Mouse (Mus musculus) neural tube, embryonic 11.5 days (tissue): Measurements from ENCODE around the gene Galns. TPM values are rescaled to one million over a fixed set of nuclear protein-coding genes. Genes with fewer than 3 reads are reported as not detected.

ENCODE experiments used
- ATAC-seq: fragments of 200-750 bp; cut with Nextera tagmentation; 2 replicates; pipeline ENCODE4 v1.8.0; 2017; ENCODE audit warnings: moderate number of reproducible peaks, mild to moderate bottlenecking, moderate TSS enrichment, moderate library complexity; ENCODE audit not compliant: insufficient read depth, low FRiP score, low TSS enrichment
- DNase-seq: peaks from one replicate; pipeline ENCODE4 v3.0.0-alpha.2; 2015; ENCODE audit warnings: low spot score
- H3K27ac ChIP-seq: fragments of 300-500 bp; sonication (generic); 2 replicates; pipeline ENCODE4 v1.5.1; 2014; ENCODE audit warnings: low read depth, mild to moderate bottlenecking, low read length
- H3K27me3 ChIP-seq: fragments of 300-500 bp; sonication (generic); 2 replicates; pipeline ENCODE4 v1.6.1; 2014; ENCODE audit warnings: mild to moderate bottlenecking, low read length, mixed read lengths; ENCODE audit not compliant: control insufficient read depth, insufficient read depth
- H3K36me3 ChIP-seq: fragments of 300-500 bp; sonication (generic); 2 replicates; pipeline ENCODE4 v1.6.1; 2014; ENCODE audit warnings: mild to moderate bottlenecking, low read length, moderate library complexity, mixed read lengths; ENCODE audit not compliant: control insufficient read depth, insufficient read depth
- H3K4me1 ChIP-seq: fragments of 300-500 bp; sonication (generic); 2 replicates; pipeline ENCODE4 v1.6.1; 2014; ENCODE audit warnings: low read length, mixed read lengths; ENCODE audit not compliant: control insufficient read depth, insufficient read depth
- H3K4me2 ChIP-seq: fragments of 300-500 bp; sonication (generic); 2 replicates; pipeline ENCODE4 v1.6.1; 2014; ENCODE audit warnings: low read depth, mild to moderate bottlenecking, moderate library complexity
- H3K4me3 ChIP-seq: fragments of 300-500 bp; sonication (generic); 2 replicates; pipeline ENCODE4 v1.5.1; 2014; ENCODE audit warnings: low read depth, low read length
- H3K9ac ChIP-seq: fragments of 300-500 bp; sonication (generic); 2 replicates; pipeline ENCODE4 v1.6.1; 2014; ENCODE audit warnings: mild to moderate bottlenecking, low read length
- H3K9me3 ChIP-seq: fragments of 300-500 bp; sonication (generic); 2 replicates; pipeline ENCODE4 v1.6.1; 2016; ENCODE audit warnings: low read length; ENCODE audit not compliant: control insufficient read depth
- WGBS: fragments of 180-500 bp; shearing (Covaris S2); extraction: QIAGEN DNeasy Blood & Tissue Kit; methylation state at CpG from one replicate; pipeline ENCODE4 v1.1.7; 2014; 5-methylcytosine and 5-hydroxymethylcytosine counted together
- polyA plus RNA-seq: library from polyadenylated mRNA; unstranded; fragments of >200 nt; fragmentation: Nextera tagmentation; extraction: Ambion mirVana; gene quantifications from 2 replicates; pipeline ENCODE4 v1.2.1, GENCODE M21; 2014

The Galns gene
- polyA plus RNA-seq, 1 experiment from 2014 or later, result 6.6 TPM

- no peaks in the 10 kb centered on the region for H3K36me3 ChIP-seq
- H3K27ac ChIP-seq, result no peak overlapping the region
- H3K4me2 ChIP-seq, result no peak overlapping the region; the same call in 1 of the 2 replicates
- DNase-seq (no peak), ATAC-seq (no peak)
- no peak overlapping the region for H3K4me3 ChIP-seq
- WGBS, result 66% methylated on average over 4 of the region's 4 CpGs
- no peaks in the 10 kb centered on the region for H3K9me3 ChIP-seq
- no peak overlapping the region for H3K9ac ChIP-seq
- H3K4me1 ChIP-seq, result peaks cover 8% of the 10 kb centered on the region
- no peaks in the 10 kb centered on the region for H3K27me3 ChIP-seq
Measured at GRCm38 (mm10) chr8:122610209-122610608, 1.1 kb downstream of the Galns start.

DNA sequence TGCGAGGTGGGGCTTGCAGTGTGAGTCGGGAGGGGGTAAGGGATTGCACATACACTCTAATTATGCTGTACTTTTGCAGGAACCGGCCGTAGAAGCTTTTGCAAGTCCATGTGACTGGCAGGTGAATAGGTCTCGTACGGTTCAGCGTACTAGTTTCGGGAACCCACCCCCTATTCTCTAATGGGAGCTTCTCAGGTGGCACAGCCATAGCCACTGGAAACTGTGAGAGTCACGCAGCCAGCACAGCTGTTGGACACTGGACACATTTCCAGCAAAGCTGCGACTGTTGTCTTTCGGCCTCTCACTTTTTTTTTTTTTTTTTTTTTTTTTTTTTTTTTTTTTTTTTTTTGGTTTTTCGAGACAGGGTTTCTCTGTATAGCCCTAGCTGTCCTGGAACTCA lies 4.5 kb downstream of the Galns start:
- Histone ChIP-seq H3K36me3 (no peaks in the 10 kb centered on the region), H3K27me3 (no peaks in the 10 kb centered on the region), H3K9ac (no peak overlapping the region), H3K4me2 (no peak overlapping the region), H3K4me1 (peaks cover 2% of the 10 kb centered on the region; the same call in 1 of the 2 replicates), H3K4me3 (no peak overlapping the region), H3K27ac (no peak overlapping the region), H3K9me3 (no peaks in the 10 kb centered on the region)
- ATAC-seq (no peak), DNase-seq (peak; percentile 9)
- WGBS, result 91% methylated on average over 11 of the region's 12 CpGs

- DNase-seq (no peak), ATAC-seq (no peak)
- Histone ChIP-seq H3K9ac (no peak overlapping the region), H3K27me3 (no peaks in the 10 kb centered on the region), H3K27ac (no peak overlapping the region), H3K9me3 (no peaks in the 10 kb centered on the region), H3K4me1 (no peaks in the 10 kb centered on the region), H3K36me3 (no peaks in the 10 kb centered on the region), H3K4me3 (no peak overlapping the region), H3K4me2 (no peak overlapping the region)
- WGBS, result 84% methylated on average over 4 of the region's 4 CpGs
Measured at GRCm38 (mm10) chr8:122605367-122605766, 5.9 kb downstream of the Galns start.

DNA sequence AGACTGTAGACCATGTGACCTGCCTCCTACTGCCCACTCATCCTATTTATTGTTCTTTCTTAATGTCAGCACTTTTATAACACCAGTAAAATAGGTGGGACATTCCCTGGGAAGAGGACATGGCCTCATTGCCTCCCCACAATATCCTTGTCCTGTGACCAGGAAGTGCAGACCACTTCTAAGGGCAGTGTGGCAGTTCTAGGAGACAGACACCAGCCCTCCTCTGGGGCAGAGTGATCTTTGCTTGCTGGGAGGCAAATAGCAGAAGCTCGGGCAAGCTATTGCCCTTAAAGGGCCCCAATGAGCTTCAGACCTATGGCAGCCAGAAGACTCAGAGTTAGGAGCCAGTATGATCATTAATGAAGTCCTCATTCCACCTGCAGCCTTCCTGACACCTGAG lies 6.6 kb downstream of the Galns start:
- no peaks in the 10 kb centered on the region for H3K36me3 ChIP-seq
- H3K4me2 ChIP-seq, result no peak overlapping the region
- no peaks in the 10 kb centered on the region for H3K4me1 ChIP-seq
- no peak for DNase-seq
- ATAC-seq, result no peak
- H3K9ac ChIP-seq, result no peak overlapping the region
- no peak overlapping the region for H3K4me3 ChIP-seq
- 35% methylated on average over 1 of the region's 1 CpGs for WGBS
- no peak overlapping the region for H3K27ac ChIP-seq
- no peaks in the 10 kb centered on the region for H3K27me3 ChIP-seq
- no peaks in the 10 kb centered on the region for H3K9me3 ChIP-seq

GRCm38 (mm10) chr8:122600666-122601065 lies 10.6 kb downstream of the Galns start:
- Histone ChIP-seq H3K27me3 (no peaks in the 10 kb centered on the region), H3K27ac (no peak overlapping the region), H3K9me3 (no peaks in the 10 kb centered on the region), H3K4me3 (no peak overlapping the region), H3K4me2 (no peak overlapping the region), H3K36me3 (no peaks in the 10 kb centered on the region), H3K9ac (no peak overlapping the region), H3K4me1 (no peaks in the 10 kb centered on the region)
- 97% methylated on average over 9 of the region's 9 CpGs for WGBS
- no peak for DNase-seq
- ATAC-seq, result no peak

GRCm38 (mm10) chr8:122596031-122596430 lies 15.2 kb downstream of the Galns start:
- H3K27me3 ChIP-seq, result no peaks in the 10 kb centered on the region
- H3K9me3 ChIP-seq, result no peaks in the 10 kb centered on the region
- DNase-seq (no peak), ATAC-seq (no peak)
- H3K27ac ChIP-seq, result no peak overlapping the region
- WGBS, result 62% methylated on average over 4 of the region's 4 CpGs
- H3K36me3 ChIP-seq, result no peaks in the 10 kb centered on the region
- H3K4me3 ChIP-seq, result no peak overlapping the region
- H3K4me1 ChIP-seq, result no peaks in the 10 kb centered on the region
- no peak overlapping the region for H3K9ac ChIP-seq
- no peak overlapping the region for H3K4me2 ChIP-seq

- Histone ChIP-seq H3K4me2 (no peak overlapping the region), H3K9ac (no peak overlapping the region), H3K36me3 (no peaks in the 10 kb centered on the region), H3K4me3 (no peak overlapping the region), H3K9me3 (no peaks in the 10 kb centered on the region), H3K27me3 (no peaks in the 10 kb centered on the region), H3K27ac (no peak overlapping the region), H3K4me1 (no peaks in the 10 kb centered on the region)
- 82% methylated on average over 19 of the region's 19 CpGs for WGBS
- DNase-seq, result no peak
- ATAC-seq, result no peak
Measured at GRCm38 (mm10) chr8:122593783-122594507, 17.3 kb downstream of the Galns start.

- no peak for DNase-seq
- WGBS, result 73% methylated on average over 12 of the region's 12 CpGs
- H3K4me3 ChIP-seq, result no peak overlapping the region
- no peak overlapping the region for H3K4me2 ChIP-seq
- no peak for ATAC-seq
- no peaks in the 10 kb centered on the region for H3K36me3 ChIP-seq
- no peaks in the 10 kb centered on the region for H3K4me1 ChIP-seq
- H3K27ac ChIP-seq, result no peak overlapping the region
- H3K27me3 ChIP-seq, result no peaks in the 10 kb centered on the region
- H3K9ac ChIP-seq, result no peak overlapping the region
- H3K9me3 ChIP-seq, result no peaks in the 10 kb centered on the region
Measured at GRCm38 (mm10) chr8:122593240-122593639, 18.0 kb downstream of the Galns start.

DNA sequence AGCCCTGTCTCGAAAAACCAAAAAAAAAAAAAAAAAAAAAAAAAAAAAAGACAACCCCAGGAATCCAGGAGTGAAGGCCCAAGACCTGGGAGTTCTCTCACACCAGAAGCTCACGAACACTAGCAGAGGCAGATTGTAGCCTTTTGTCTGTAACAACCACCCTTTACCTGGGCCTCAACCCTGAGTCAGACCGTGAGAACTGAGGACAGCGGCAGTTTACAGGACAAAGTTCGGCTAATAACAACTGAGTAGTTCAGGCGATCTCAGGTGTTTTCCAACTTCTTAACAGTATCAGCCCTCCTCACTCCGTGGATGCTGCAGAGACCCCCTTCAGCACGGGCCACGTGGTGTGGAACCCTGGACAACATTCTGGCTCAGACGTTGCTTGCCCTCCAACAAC lies 24.5 kb downstream of the Galns start:
- H3K27ac ChIP-seq, result no peak overlapping the region
- WGBS, result 88% methylated on average over 10 of the region's 10 CpGs
- H3K27me3 ChIP-seq, result no peaks in the 10 kb centered on the region
- DNase-seq, result no peak
- no peak overlapping the region for H3K4me2 ChIP-seq
- H3K4me1 ChIP-seq, result no peaks in the 10 kb centered on the region
- ATAC-seq, result no peak
- H3K9me3 ChIP-seq, result no peaks in the 10 kb centered on the region
- no peak overlapping the region for H3K4me3 ChIP-seq
- H3K9ac ChIP-seq, result no peak overlapping the region
- no peaks in the 10 kb centered on the region for H3K36me3 ChIP-seq
